Mouse (Mus musculus) monocyte, adult 59 days (primary cell): ENCODE results near the gene Lce1m. TPM values are rescaled to one million over a fixed set of nuclear protein-coding genes. Genes with fewer than 3 reads are reported as not detected.

ENCODE experiments used
- total RNA-seq, 2 experiments: library from RNA; stranded (reverse); gene quantifications; one replicate each; pipeline ENCODE4 v1.2.4; 2023

Gene Lce1m
- not detected for total RNA-seq

GRCm38 (mm10) chr3:93018960-93019359 lies at the start of gene Lce1m:
Gene Lce1m, minus strand, starts transcription at chr3:93019060.

GRCm38 (mm10) chr3:93068523-93068922 lies 49.7 kb upstream of the Lce1m start, which contains the start of gene Gm4858:
Gene Gm4858, plus strand, starts transcription at chr3:93068823.

GRCm38 (mm10) chr3:93015460-93016104 lies 3.3 kb downstream of the Lce1m start, which contains the start of gene Crct1:
Gene Crct1, minus strand, starts transcription at chr3:93015687.

GRCm38 (mm10) chr3:92991926-92992325 lies 26.9 kb downstream of the Lce1m start, which contains the start of gene Lce3f:
Gene Lce3f, plus strand, starts transcription at chr3:92992226.

Other genes starting within 250 kb of the Lce1m start
- not detected for gene Lce1i, start 240.2 kb downstream of the Lce1m start, total RNA-seq
- not detected for gene Lce1j, start 228.5 kb downstream of the Lce1m start, total RNA-seq
- not detected for gene Lce1k, start 211.2 kb downstream of the Lce1m start, total RNA-seq
- not detected for gene Kprp, start 191.8 kb downstream of the Lce1m start, total RNA-seq
- not detected for gene Lce1l, start 167.8 kb downstream of the Lce1m start, total RNA-seq
- not detected for gene 2310050C09Rik, start 148.8 kb downstream of the Lce1m start, total RNA-seq
- gene Lce3a, start 92.8 kb downstream of the Lce1m start, total RNA-seq, result not detected
- gene Lce3b, start 86.1 kb downstream of the Lce1m start, total RNA-seq, result not detected
- not detected for gene Lce3c, start 74.6 kb downstream of the Lce1m start, total RNA-seq
- gene Lce3d, start 61.7 kb downstream of the Lce1m start, total RNA-seq, result not detected
- gene Lce3e, start 52.0 kb downstream of the Lce1m start, total RNA-seq, result not detected
- gene Lce3f, start 26.8 kb downstream of the Lce1m start, total RNA-seq, result not detected
- gene Crct1, start 3.4 kb downstream of the Lce1m start, total RNA-seq, result not detected
- not detected for gene Gm4858, start 49.8 kb upstream of the Lce1m start, total RNA-seq
- not detected for gene Crnn, start 125.7 kb upstream of the Lce1m start, total RNA-seq
- gene Flg2, start 178.2 kb upstream of the Lce1m start, total RNA-seq, result not detected